ENCODE assay signal across 13 mouse cellular contexts in genomic region chr2:49743775-49744174, GRCm38 (mm10). TPM values are rescaled to one million over a fixed set of nuclear protein-coding genes. Genes with fewer than 3 reads are reported as not detected.
A peak's percentile ranks its signal among the peaks of the same experiment; 100 is the strongest.
DNase-seq lines count a peak whose midpoint lies in the region; ATAC-seq and TF ChIP-seq lines count a peak whose summit lies in the region.
"Had no signal": no experiment of that assay in that cellular context is flagged by ENCODE, and none has a peak within 500 bp of the region (broad histone marks: within the 10 kb centered on the region; RNA-seq: fewer than 3 reads in every experiment).

No protein-coding gene starts in this region.

- H3K4me2 ChIP-seq in forebrain, embryonic 15.5 days (replicated peaks): no peak overlapping the region
- peak overlapping the region; percentile 23 for H3K4me2 ChIP-seq in liver, postnatal 0 days (ENCODE audit: low read depth, low read length)
- no peak overlapping the region for H3K4me2 ChIP-seq in liver, embryonic 12.5 days
- H3K4me2 ChIP-seq in neural tube, embryonic 14.5 days (ENCODE audit: low read depth, low read length): no peak overlapping the region

- H3K27me3 ChIP-seq in forebrain, embryonic 15.5 days: no peaks in the 10 kb centered on the region
- no peaks in the 10 kb centered on the region for H3K27me3 ChIP-seq in forebrain, embryonic 10.5 days (ENCODE audit: poor library complexity, severe bottlenecking)
- H3K27me3 ChIP-seq in liver, postnatal 0 days (ENCODE audit: insufficient read depth, low read length): no peaks in the 10 kb centered on the region
- H3K27me3 ChIP-seq in liver, embryonic 12.5 days (replicated peaks): no peaks in the 10 kb centered on the region
- H3K27me3 ChIP-seq in neural tube, embryonic 14.5 days (ENCODE audit: control insufficient read depth, insufficient read depth, low read length): no peaks in the 10 kb centered on the region
- H3K27me3 ChIP-seq: Patski had no signal

- no peak for TF ChIP-seq POLR2A in embryonic fibroblast, embryonic 13.5 days (IDR thresholded peaks at IDR 0.05; ENCODE audit: low read depth, low read length)

- 66% methylated on average over 6 of the region's 6 CpGs for WGBS in forebrain, embryonic 15.5 days
- 80% methylated on average over 6 of the region's 6 CpGs for WGBS in forebrain, embryonic 10.5 days
- WGBS in liver, postnatal 0 days (ENCODE audit: insufficient replicate concordance): 49% methylated on average over 6 of the region's 6 CpGs
- 66% methylated on average over 6 of the region's 6 CpGs for WGBS in liver, embryonic 12.5 days (ENCODE audit: insufficient replicate concordance)
- WGBS in neural tube, embryonic 14.5 days: 13% methylated on average over 6 of the region's 6 CpGs

- DNase-seq in forebrain, embryonic 10.5 days (ENCODE audit: extremely low spot score, low spot score): no peak
- DNase-seq in liver, postnatal 0 days: no peak
- no peak for DNase-seq in retina, embryonic 14.5 days (ENCODE audit: low spot score)
- DNase-seq in lung, postnatal 10 days: no peak
- DNase-seq: cerebellum, postnatal 36 days; heart, postnatal 14 days; left cerebral cortex, postnatal 4 days had no signal

- H3K9me3 ChIP-seq in forebrain, embryonic 15.5 days: no peaks in the 10 kb centered on the region
- no peaks in the 10 kb centered on the region for H3K9me3 ChIP-seq in forebrain, embryonic 10.5 days
- no peaks in the 10 kb centered on the region for H3K9me3 ChIP-seq in liver, postnatal 0 days (ENCODE audit: low read length)
- no peaks in the 10 kb centered on the region for H3K9me3 ChIP-seq in liver, embryonic 12.5 days (replicated peaks)
- no peaks in the 10 kb centered on the region for H3K9me3 ChIP-seq in neural tube, embryonic 14.5 days (ENCODE audit: control insufficient read depth, low read length)

- TF ChIP-seq CTCF in liver, postnatal 0 days (IDR thresholded peaks at IDR 0.05; ENCODE audit: low read depth): no peak
- TF ChIP-seq CTCF in embryonic fibroblast, embryonic 13.5 days (IDR thresholded peaks at IDR 0.05; ENCODE audit: borderline replicate concordance, insufficient read depth, low read length): no peak

- no peak overlapping the region for H3K9ac ChIP-seq in forebrain, embryonic 15.5 days (replicated peaks)
- no peak overlapping the region for H3K9ac ChIP-seq in liver, postnatal 0 days (replicated peaks)
- H3K9ac ChIP-seq in liver, embryonic 12.5 days: no peak overlapping the region
- H3K9ac ChIP-seq in neural tube, embryonic 14.5 days (replicated peaks; ENCODE audit: low read depth, low read length): no peak overlapping the region

- H3K36me3 ChIP-seq in forebrain, embryonic 15.5 days: peaks cover 50% of the 10 kb centered on the region; the same call in 1 of the 2 replicates
- peaks cover 92% of the 10 kb centered on the region for H3K36me3 ChIP-seq in forebrain, embryonic 10.5 days (replicated peaks)
- no peaks in the 10 kb centered on the region for H3K36me3 ChIP-seq in liver, postnatal 0 days (replicated peaks; ENCODE audit: insufficient read depth, low read length)
- no peaks in the 10 kb centered on the region for H3K36me3 ChIP-seq in liver, embryonic 12.5 days
- peaks cover 41% of the 10 kb centered on the region for H3K36me3 ChIP-seq in neural tube, embryonic 14.5 days (ENCODE audit: control insufficient read depth, insufficient read depth, low read length)

- peak overlapping the region; percentile 66; the same call in 1 of the 2 replicates for H3K27ac ChIP-seq in forebrain, embryonic 15.5 days (replicated peaks)
- H3K27ac ChIP-seq in forebrain, embryonic 10.5 days: no peak overlapping the region
- H3K27ac ChIP-seq in liver, postnatal 0 days (ENCODE audit: low read depth): 0 out of 2 replicates have a peak overlapping the region, but pooled peaks have one; percentile 60
- H3K27ac ChIP-seq in liver, embryonic 12.5 days: no peak overlapping the region
- peak overlapping the region; percentile 43 for H3K27ac ChIP-seq in embryonic fibroblast, embryonic 13.5 days (ENCODE audit: insufficient read depth, low read length)
- peak overlapping the region; percentile 63; the same call in 1 of the 2 replicates for H3K27ac ChIP-seq in neural tube, embryonic 14.5 days (ENCODE audit: low read depth, low read length)

- ATAC-seq in forebrain, embryonic 15.5 days (replicated peaks): no peak
- ATAC-seq in liver, postnatal 0 days: no peak
- no peak for ATAC-seq in liver, embryonic 12.5 days
- peak; percentile 12; the same call in 1 of the 2 replicates for ATAC-seq in neural tube, embryonic 14.5 days (ENCODE audit: low read depth)
- ATAC-seq: forebrain, embryonic 14.5 days had no signal

- peaks cover 43% of the 10 kb centered on the region for H3K4me1 ChIP-seq in forebrain, embryonic 15.5 days
- peaks cover 15% of the 10 kb centered on the region for H3K4me1 ChIP-seq in forebrain, embryonic 10.5 days
- H3K4me1 ChIP-seq in liver, postnatal 0 days (ENCODE audit: insufficient read depth): no peaks in the 10 kb centered on the region
- H3K4me1 ChIP-seq in liver, embryonic 12.5 days: no peaks in the 10 kb centered on the region; the same call in 1 of the 2 replicates
- H3K4me1 ChIP-seq in embryonic fibroblast, embryonic 13.5 days (ENCODE audit: control insufficient read depth, insufficient read depth, low read length): peaks cover 19% of the 10 kb centered on the region
- peaks cover 34% of the 10 kb centered on the region for H3K4me1 ChIP-seq in neural tube, embryonic 14.5 days (ENCODE audit: control insufficient read depth, insufficient read depth, low read length)

- no peak overlapping the region for H3K4me3 ChIP-seq in forebrain, embryonic 15.5 days
- no peak overlapping the region for H3K4me3 ChIP-seq in forebrain, embryonic 10.5 days
- 0 out of 2 replicates have a peak overlapping the region, but pooled peaks have one; percentile 17 for H3K4me3 ChIP-seq in liver, postnatal 0 days (ENCODE audit: low read depth, low read length)
- H3K4me3 ChIP-seq in liver, embryonic 12.5 days: no peak overlapping the region
- H3K4me3 ChIP-seq in embryonic fibroblast, embryonic 13.5 days (ENCODE audit: insufficient read depth, low read length): no peak overlapping the region
- no peak overlapping the region for H3K4me3 ChIP-seq in neural tube, embryonic 14.5 days (ENCODE audit: low read depth, low read length)

- TF ChIP-seq EP300 in liver, postnatal 0 days (IDR thresholded peaks at IDR 0.05; ENCODE audit: low read depth): no peak

RNA-seq across cellular contexts. Expression of gene Lypd6b, which starts 43.7 kb away (rescaled TPM):
- polyA plus RNA-seq in forebrain, embryonic 15.5 days (2015; fragmentation: Nextera tagmentation; extraction: Ambion mirVana): 10.7 and 11.3 TPM in 2 replicates
- polyA plus RNA-seq in forebrain, embryonic 10.5 days (2016; fragmentation: Nextera tagmentation; extraction: Ambion mirVana): 1.5 and 1.7 TPM in 2 replicates
- not detected in 2 replicates for polyA plus RNA-seq in liver, postnatal 0 days (2015; fragmentation: Nextera tagmentation; extraction: Ambion mirVana)
- 0.12 TPM in 1 of 2 replicates, not detected in the other for polyA plus RNA-seq in liver, embryonic 12.5 days (2016; fragmentation: Nextera tagmentation; extraction: Ambion mirVana)
- polyA plus RNA-seq in embryonic fibroblast, embryonic 13.5 days (2011; ENCODE audit: insufficient read length, low read depth, missing spikeins): not detected in 2 replicates
- 14.1 and 24.6 TPM in 2 replicates for polyA plus RNA-seq in neural tube, embryonic 14.5 days (2014; fragmentation: Nextera tagmentation; extraction: Ambion mirVana)

Comparison
In these comparisons a context has a peak if more than half of its experiments do, and no peak if none do; other contexts are left out.
1. H3K27ac ChIP-seq: peak in forebrain, embryonic 15.5 days (single experiment), liver, postnatal 0 days (single experiment), embryonic fibroblast, embryonic 13.5 days (single experiment) and neural tube, embryonic 14.5 days (single experiment); none in forebrain, embryonic 10.5 days (single experiment) and liver, embryonic 12.5 days (single experiment).